Mouse (Mus musculus) lung, postnatal 0 days (tissue): ENCODE data around the gene Cux1.

Experiments used
- CTCF ChIP-seq: IDR thresholded peaks from 2 replicates; pipeline ENCODE4 v1.5.1; 2016; ENCODE audit warnings: antibody characterized with exemption, mild to moderate bottlenecking
- EP300 ChIP-seq: IDR thresholded peaks from 2 replicates; pipeline ENCODE4 v1.6.1; 2016; ENCODE audit warnings: antibody characterized with exemption, mild to moderate bottlenecking, control low read depth

DNA sequence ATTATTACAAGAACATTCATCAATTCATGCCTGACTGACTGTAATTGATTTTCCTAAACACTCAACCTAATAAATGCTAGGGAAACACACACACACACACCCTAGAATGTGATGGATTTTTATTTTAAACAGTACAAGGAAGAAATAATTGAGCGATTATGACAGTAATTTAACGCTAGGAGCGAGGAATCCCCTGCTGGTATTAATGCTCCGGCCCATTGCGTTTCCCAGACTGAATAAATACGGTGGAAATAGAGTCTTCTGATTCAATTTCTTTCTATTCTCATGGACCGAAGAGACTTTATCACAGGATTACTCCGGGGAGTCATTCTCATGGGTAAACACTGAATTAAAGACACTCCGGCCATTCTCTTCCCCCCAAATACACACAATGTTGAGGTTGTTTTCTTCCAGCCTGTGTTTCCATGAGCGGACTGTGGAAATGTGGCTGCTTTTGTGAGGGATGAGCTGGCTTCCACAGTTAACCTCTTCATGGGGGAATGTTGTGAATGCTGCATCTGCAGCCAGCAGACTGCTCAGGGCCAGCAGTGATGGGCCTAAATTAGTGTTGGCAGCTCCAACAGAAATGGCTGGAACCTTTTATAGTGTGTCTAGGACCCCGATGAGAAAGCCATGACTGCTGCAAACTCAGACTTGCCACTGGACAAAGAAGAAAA, 234.4 kb downstream of the Cux1 start:
- no peak for TF ChIP-seq CTCF
- TF ChIP-seq EP300: no peak
